Mouse (Mus musculus) lung, postnatal 0 days (tissue): ENCODE data around the gene Pdk2. TPM values are rescaled to one million over a fixed set of nuclear protein-coding genes. Genes with fewer than 3 reads are reported as not detected.

Experiments
- ATAC-seq: fragments of 200-750 bp; cut with Nextera tagmentation; 2 replicates; pipeline ENCODE4 v1.8.0; 2017; ENCODE audit warnings: moderate library complexity
- DNase-seq: peaks from one replicate; pipeline ENCODE4 v3.0.0-alpha.2; 2016; ENCODE audit warnings: low spot score
- H3K27ac ChIP-seq: fragments of 300-500 bp; sonication (generic); 2 replicates; pipeline ENCODE4 v1.5.1; 2014; ENCODE audit warnings: antibody characterized with exemption, mild to moderate bottlenecking, low read length, mixed read lengths
- H3K27me3 ChIP-seq: fragments of 300-500 bp; sonication (generic); replicated peaks from 2 replicates; pipeline ENCODE4 v1.6.1; 2014; ENCODE audit warnings: low read length, mixed read lengths; ENCODE audit not compliant: insufficient read depth
- H3K36me3 ChIP-seq: fragments of 300-500 bp; sonication (generic); 2 replicates; pipeline ENCODE4 v1.6.1; 2014; ENCODE audit warnings: low read length, mixed read lengths; ENCODE audit not compliant: insufficient read depth
- H3K4me1 ChIP-seq: fragments of 300-500 bp; sonication (generic); 2 replicates; pipeline ENCODE4 v1.6.1; 2014; ENCODE audit warnings: antibody characterized with exemption, low read depth, low read length, mixed read lengths; ENCODE audit not compliant: insufficient read depth
- H3K4me2 ChIP-seq: fragments of 300-500 bp; sonication (generic); replicated peaks from 2 replicates; pipeline ENCODE4 v1.6.1; 2014; ENCODE audit warnings: low read depth, mild to moderate bottlenecking, low read length, moderate library complexity, mixed read lengths
- H3K4me3 ChIP-seq: fragments of 300-500 bp; sonication (generic); 2 replicates; pipeline ENCODE4 v1.5.1; 2014; ENCODE audit warnings: low read depth, low read length
- H3K9ac ChIP-seq: fragments of 300-500 bp; sonication (generic); replicated peaks from 2 replicates; pipeline ENCODE4 v1.6.1; 2014; ENCODE audit warnings: low read depth, mild to moderate bottlenecking
- H3K9me3 ChIP-seq: fragments of 300-500 bp; sonication (generic); 2 replicates; pipeline ENCODE4 v1.6.1; 2016; ENCODE audit warnings: low read length, mixed read lengths
- CTCF ChIP-seq: IDR thresholded peaks from 2 replicates; pipeline ENCODE4 v1.5.1; 2016; ENCODE audit warnings: antibody characterized with exemption, mild to moderate bottlenecking
- EP300 ChIP-seq: IDR thresholded peaks from 2 replicates; pipeline ENCODE4 v1.6.1; 2016; ENCODE audit warnings: antibody characterized with exemption, mild to moderate bottlenecking, control low read depth
- WGBS: fragments of 180-500 bp; shearing (Covaris S2); extraction: QIAGEN DNeasy Blood & Tissue Kit; methylation state at CpG from one replicate; pipeline ENCODE4 v1.1.7; 2014; 5-methylcytosine and 5-hydroxymethylcytosine counted together
- polyA plus RNA-seq: library from polyadenylated mRNA; unstranded; fragments of >200 nt; fragmentation: Nextera tagmentation; extraction: Ambion mirVana; gene quantifications from 2 replicates; pipeline ENCODE4 v1.2.1, GENCODE M21; 2015

Pdk2 gene
- polyA plus RNA-seq, 1 experiment from 2014 or later: 51.1 TPM

DNA sequence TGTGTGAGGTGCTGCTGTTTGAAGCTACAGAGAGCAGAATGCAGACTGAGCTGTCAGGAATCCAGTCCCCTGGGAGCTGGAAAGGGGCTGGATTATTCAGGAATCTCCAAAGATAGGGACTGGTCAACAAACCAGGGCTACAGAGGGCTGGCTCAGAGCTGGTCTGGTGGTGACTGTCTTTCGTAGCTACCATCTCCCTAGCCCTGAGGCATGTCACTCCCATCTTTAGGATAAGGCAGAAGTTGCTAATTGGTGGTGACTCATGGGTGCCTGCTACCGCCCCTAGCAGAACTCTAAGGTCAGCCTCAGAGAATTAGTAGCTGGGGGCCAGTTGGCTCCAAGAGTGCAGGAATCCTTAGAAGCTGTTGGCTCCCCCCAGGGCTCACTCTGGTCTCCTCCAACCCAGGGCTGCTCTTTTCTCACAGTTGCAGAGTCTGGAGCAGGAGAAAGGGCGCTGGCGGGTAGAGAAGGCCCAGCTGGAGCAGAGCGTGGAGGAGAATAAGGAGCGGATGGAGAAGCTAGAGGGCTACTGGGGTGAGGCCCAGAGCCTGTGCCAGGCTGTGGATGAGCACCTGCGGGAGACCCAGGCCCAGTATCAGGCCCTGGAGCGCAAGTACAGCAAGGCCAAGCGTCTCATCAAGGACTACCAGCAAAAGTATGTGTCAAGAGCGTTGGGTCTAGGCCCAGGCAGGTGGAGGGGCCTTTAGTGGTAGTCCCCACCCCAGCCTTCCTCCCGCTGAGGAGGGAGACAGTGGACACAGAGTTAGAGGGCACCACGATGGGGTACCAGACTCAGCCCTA, 36.8 kb downstream of the Pdk2 start:
- H3K4me3 ChIP-seq: no peak overlapping the region
- TF ChIP-seq CTCF: no peak
- no peak for TF ChIP-seq EP300
- no peak for ATAC-seq
- H3K27ac ChIP-seq: no peak overlapping the region
- no peaks in the 10 kb centered on the region for H3K9me3 ChIP-seq
- no peaks in the 10 kb centered on the region for H3K27me3 ChIP-seq
- H3K4me1 ChIP-seq: peaks cover 13% of the 10 kb centered on the region; the same call in 1 of the 2 replicates
- H3K4me2 ChIP-seq: no peak overlapping the region
- no peak overlapping the region for H3K9ac ChIP-seq
- 81% methylated on average over 12 of the region's 12 CpGs for WGBS
- H3K36me3 ChIP-seq: peaks cover 34% of the 10 kb centered on the region; the same call in 1 of the 2 replicates
- DNase-seq: no peak

DNA sequence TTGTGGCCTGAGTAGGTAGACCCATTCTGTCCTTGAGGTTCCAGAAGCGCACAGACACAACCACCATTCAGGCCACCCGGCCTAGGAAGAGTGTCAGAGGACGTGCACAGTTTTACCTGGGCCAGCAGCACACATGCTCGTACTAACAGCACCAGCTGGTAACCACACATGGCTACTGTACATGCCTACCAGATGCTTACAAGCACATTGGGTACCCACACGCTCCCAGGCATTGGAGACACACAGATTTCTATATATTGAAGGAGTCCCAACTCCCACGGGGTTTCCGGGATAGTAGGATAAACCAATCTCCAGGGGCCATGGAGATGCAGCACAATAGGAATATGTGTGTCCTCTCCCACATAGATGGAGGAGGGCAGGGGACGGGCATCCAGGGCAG, 38.4 kb downstream of the Pdk2 start:
- ATAC-seq: no peak
- Histone ChIP-seq H3K9ac (no peak overlapping the region), H3K4me1 (peaks cover 13% of the 10 kb centered on the region; the same call in 1 of the 2 replicates), H3K9me3 (no peaks in the 10 kb centered on the region), H3K36me3 (peaks cover 38% of the 10 kb centered on the region; the same call in 1 of the 2 replicates), H3K27ac (no peak overlapping the region), H3K27me3 (no peaks in the 10 kb centered on the region), H3K4me3 (no peak overlapping the region), H3K4me2 (no peak overlapping the region)
- WGBS: 92% methylated on average over 8 of the region's 8 CpGs
- DNase-seq: no peak
- TF ChIP-seq EP300: no peak
- TF ChIP-seq CTCF: no peak

DNA sequence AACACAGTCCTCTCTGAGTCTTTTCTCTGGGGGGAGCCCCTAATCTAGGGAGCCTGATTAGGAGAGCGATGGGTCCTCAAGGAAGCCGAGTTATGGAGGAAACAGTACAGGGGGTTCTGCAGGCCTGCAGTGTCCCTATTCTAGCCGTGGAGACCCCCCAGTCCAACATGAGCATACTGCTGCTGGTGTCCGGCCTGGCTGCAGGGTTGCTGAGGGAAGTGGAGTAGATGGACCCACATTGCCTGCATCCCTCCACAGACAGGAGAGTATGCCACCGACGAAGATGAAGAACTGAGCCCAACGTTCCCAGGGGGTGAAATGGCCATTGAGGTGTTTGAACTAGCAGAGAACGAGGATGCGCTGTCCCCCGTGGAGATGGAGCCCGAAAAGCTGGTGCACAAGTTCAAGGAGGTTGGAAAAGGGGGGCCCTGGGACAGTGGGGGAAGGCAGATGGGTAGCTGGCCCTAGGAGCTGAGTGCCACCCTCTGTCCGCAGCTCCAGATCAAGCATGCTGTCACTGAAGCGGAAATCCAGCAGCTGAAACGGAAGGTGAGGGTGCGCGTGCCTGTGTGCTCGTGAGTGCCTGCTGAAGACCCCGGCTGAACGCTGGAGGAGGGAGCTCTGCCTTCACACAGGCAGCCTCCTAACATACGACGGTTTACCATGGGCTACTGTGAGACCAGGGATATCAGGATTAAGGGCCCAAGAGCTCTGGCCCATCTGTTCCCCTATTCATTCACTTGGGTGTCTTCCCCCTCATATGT, 39.4 kb downstream of the Pdk2 start:
- no peak for TF ChIP-seq EP300
- TF ChIP-seq CTCF: no peak
- WGBS: 86% methylated on average over 21 of the region's 21 CpGs

DNA sequence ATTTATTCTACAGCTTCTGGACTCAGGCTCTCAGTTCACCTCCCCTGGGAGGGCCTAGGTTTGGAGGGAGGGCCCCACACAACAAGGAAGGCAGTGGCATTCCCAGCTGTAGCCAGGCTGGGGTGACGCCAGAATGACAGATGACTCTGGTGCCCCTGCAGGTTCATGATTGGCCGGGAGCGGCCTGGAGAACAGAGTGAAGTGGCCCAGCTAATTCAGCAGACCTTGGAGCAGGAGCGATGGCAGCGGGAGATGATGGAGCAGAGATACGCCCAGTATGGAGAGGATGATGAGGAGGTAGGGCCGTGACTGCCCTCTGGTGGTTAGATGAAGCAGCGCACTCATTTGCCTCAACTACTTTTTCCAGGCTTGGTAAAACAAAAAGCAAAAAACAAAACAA, 40.1 kb downstream of the Pdk2 start:
- no peak overlapping the region; the same call in 1 of the 2 replicates for H3K9ac ChIP-seq
- peak overlapping the region; percentile 47; the same call in 1 of the 2 replicates for H3K27ac ChIP-seq
- TF ChIP-seq CTCF (peak; percentile 95), EP300 (no peak)
- under 1% methylated on average over 8 of the region's 8 CpGs for WGBS
- peak; percentile 88 for DNase-seq
- H3K4me3 ChIP-seq: no peak overlapping the region
- H3K4me1 ChIP-seq: peaks cover 6% of the 10 kb centered on the region; the same call in 1 of the 2 replicates
- peaks cover 49% of the 10 kb centered on the region; the same call in 1 of the 2 replicates for H3K36me3 ChIP-seq
- no peaks in the 10 kb centered on the region for H3K9me3 ChIP-seq
- H3K4me2 ChIP-seq: no peak overlapping the region; the same call in 1 of the 2 replicates
- peak; percentile 80 for ATAC-seq
- no peaks in the 10 kb centered on the region for H3K27me3 ChIP-seq

More for the DNA sequence above, 39.4 kb downstream of the Pdk2 start:
- H3K4me2 ChIP-seq: no peak overlapping the region
- H3K9ac ChIP-seq: no peak overlapping the region; the same call in 1 of the 2 replicates
- H3K36me3 ChIP-seq: peaks cover 46% of the 10 kb centered on the region; the same call in 1 of the 2 replicates
- no peaks in the 10 kb centered on the region for H3K9me3 ChIP-seq
- no peak for DNase-seq
- no peak for ATAC-seq
- H3K27me3 ChIP-seq: no peaks in the 10 kb centered on the region
- H3K4me1 ChIP-seq: peaks cover 9% of the 10 kb centered on the region; the same call in 1 of the 2 replicates
- no peak overlapping the region for H3K27ac ChIP-seq
- H3K4me3 ChIP-seq: no peak overlapping the region

DNA sequence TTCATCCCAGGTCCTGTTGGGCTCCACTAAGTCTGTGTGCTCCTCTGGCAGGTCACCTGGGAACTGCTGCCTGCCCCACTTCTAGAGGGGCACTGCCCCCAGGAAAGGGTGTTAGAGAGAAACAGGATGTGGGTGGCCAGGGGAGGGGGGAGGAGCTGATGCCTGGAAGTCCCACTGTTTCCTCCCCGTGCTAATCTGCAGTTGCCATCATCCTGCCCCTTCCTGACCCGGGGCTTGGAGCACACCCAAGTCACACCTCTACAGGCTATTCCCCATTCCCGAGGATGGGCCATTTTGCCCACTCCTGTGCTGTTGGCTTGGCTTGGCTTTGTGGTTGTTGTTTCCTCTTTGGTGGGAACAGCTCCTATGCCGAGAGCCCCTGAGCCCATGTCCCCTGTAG, 40.6 kb downstream of the Pdk2 start:
- H3K36me3 ChIP-seq: peaks cover 49% of the 10 kb centered on the region; the same call in 1 of the 2 replicates
- peak; percentile 62 for ATAC-seq
- H3K4me1 ChIP-seq: peaks cover 5% of the 10 kb centered on the region; the same call in 1 of the 2 replicates
- no peaks in the 10 kb centered on the region for H3K27me3 ChIP-seq
- no peak overlapping the region for H3K4me3 ChIP-seq
- no peak overlapping the region; the same call in 1 of the 2 replicates for H3K4me2 ChIP-seq
- 25% methylated on average over 4 of the region's 4 CpGs for WGBS
- TF ChIP-seq CTCF (no peak), EP300 (peak; percentile 67; the same call in 1 of the 2 replicates)
- no peaks in the 10 kb centered on the region for H3K9me3 ChIP-seq
- H3K27ac ChIP-seq: peak overlapping the region; percentile 47
- DNase-seq: peak; percentile 46
- H3K9ac ChIP-seq: no peak overlapping the region

DNA sequence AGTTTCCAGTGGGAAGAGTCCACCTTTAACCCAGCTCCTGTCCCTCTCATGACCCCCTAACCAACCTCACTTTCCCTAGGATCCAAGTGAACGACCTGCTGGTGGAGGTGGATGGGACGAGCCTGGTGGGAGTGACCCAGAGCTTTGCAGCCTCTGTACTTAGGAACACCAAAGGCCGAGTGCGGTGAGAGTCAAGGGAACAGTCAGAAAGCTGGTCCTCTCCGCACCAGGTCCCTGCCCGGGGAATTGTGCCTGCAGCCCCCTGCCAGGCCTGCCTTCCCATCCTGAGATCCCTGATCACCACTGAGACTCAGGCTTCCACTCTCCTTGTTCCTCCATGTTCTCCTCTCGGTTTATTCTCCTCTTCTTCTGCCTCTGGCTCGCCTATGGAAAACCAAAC, 41.0 kb downstream of the Pdk2 start:
- WGBS: 75% methylated on average over 8 of the region's 8 CpGs
- no peak overlapping the region for H3K4me3 ChIP-seq
- no peak for DNase-seq
- no peak overlapping the region for H3K4me2 ChIP-seq
- no peak for ATAC-seq
- no peaks in the 10 kb centered on the region for H3K9me3 ChIP-seq
- TF ChIP-seq EP300 (no peak), CTCF (no peak)
- H3K9ac ChIP-seq: no peak overlapping the region
- peak overlapping the region; percentile 15 for H3K27ac ChIP-seq
- H3K36me3 ChIP-seq: peaks cover 49% of the 10 kb centered on the region; the same call in 1 of the 2 replicates
- H3K4me1 ChIP-seq: peaks cover 7% of the 10 kb centered on the region; the same call in 1 of the 2 replicates
- H3K27me3 ChIP-seq: no peaks in the 10 kb centered on the region
